Mouse (Mus musculus) CH12.LX (cell line): ENCODE measurements around the gene P4ha1.

ENCODE experiments used
- CHD2 ChIP-seq: IDR thresholded peaks from 2 replicates; pipeline ENCODE4 v1.6.1; 2011; ENCODE audit warnings: low read length, improper control_type of control experiment
- CTCF ChIP-seq, 2 experiments: IDR thresholded peaks in 1 of 2; conservative IDR thresholded peaks in 1 of 2; 2 replicates each; pipeline ENCODE4 v1.5.1; 2011 to 2012; ENCODE audit warnings: low read depth in 2 of 2, low read length in 2 of 2, improper control_type of control experiment in 1 of 2, inconsistent platforms in 1 of 2, mild to moderate bottlenecking in 1 of 2, moderate library complexity in 1 of 2
- EP300 ChIP-seq: IDR thresholded peaks from 2 replicates; pipeline ENCODE4 v1.6.1; 2011; ENCODE audit warnings: low read length, improper control_type of control experiment
- ETS1 ChIP-seq: conservative IDR thresholded peaks from 2 replicates; pipeline ENCODE4 v1.6.1; 2012; ENCODE audit warnings: low read depth, mild to moderate bottlenecking, inconsistent platforms, low read length, improper control_type of control experiment, moderate library complexity
- MAX ChIP-seq: IDR thresholded peaks from 2 replicates; pipeline ENCODE4 v1.6.1; 2011; ENCODE audit warnings: low read length, improper control_type of control experiment
- NRF1 ChIP-seq: IDR thresholded peaks from 2 replicates; pipeline ENCODE4 v1.6.1; 2014; ENCODE audit warnings: low read depth, mild to moderate bottlenecking, inconsistent platforms, low read length, improper control_type of control experiment, moderate library complexity
- POLR2A ChIP-seq: IDR thresholded peaks from 2 replicates; pipeline ENCODE4 v1.6.1; 2011; ENCODE audit warnings: low read depth, mild to moderate bottlenecking, improper control_type of control experiment, low read length
- RAD21 ChIP-seq: IDR thresholded peaks from 2 replicates; pipeline ENCODE4 v1.6.1; 2011; ENCODE audit warnings: low read depth, mild to moderate bottlenecking, low read length, improper control_type of control experiment, moderate library complexity
- USF1 ChIP-seq: IDR thresholded peaks from 2 replicates; pipeline ENCODE4 v1.6.1; 2014; ENCODE audit warnings: low read depth, mild to moderate bottlenecking, inconsistent platforms, low read length, improper control_type of control experiment
- ZC3H11A ChIP-seq: IDR thresholded peaks from 2 replicates; pipeline ENCODE4 v1.6.1; 2012; ENCODE audit warnings: low read depth, mild to moderate bottlenecking, inconsistent platforms, low read length, improper control_type of control experiment

GRCm38 (mm10) chr10:59291536-59291935 lies 31.6 kb upstream of the P4ha1 start:
- TF ChIP-seq RAD21 (no peak), CHD2 (no peak), NRF1 (no peak), CTCF (conservative IDR thresholded peaks at IDR 0.05 in 1 of 2, IDR thresholded peaks at IDR 0.05 in 1 of 2; ENCODE audit: low read depth in 2 of 2, low read length in 2 of 2) (no peak), EP300 (no peak), ETS1 (no peak), ZC3H11A (no peak), POLR2A (no peak), MAX (no peak), USF1 (no peak)
